11 mouse cellular contexts compared by ENCODE assay signal in genomic region chr17:46701489-46701888, GRCm38 (mm10). TPM values are rescaled to one million over a fixed set of nuclear protein-coding genes. Genes with fewer than 3 reads are reported as not detected.
DNase-seq lines count a peak whose midpoint lies in the region; ATAC-seq and TF ChIP-seq lines count a peak whose summit lies in the region.
"Had no signal": no experiment of that assay in that cellular context is flagged by ENCODE, and none has a peak within 500 bp of the region (broad histone marks: within the 10 kb centered on the region; RNA-seq: fewer than 3 reads in every experiment).

No protein-coding gene starts in this region.

- no peak for TF ChIP-seq EP300 in lung, postnatal 0 days (IDR thresholded peaks at IDR 0.05)

- ATAC-seq in embryonic facial prominence, embryonic 12.5 days (ENCODE audit: insufficient number of reproducible peaks, insufficient read depth, low FRiP score, low TSS enrichment) = no peak
- ATAC-seq in kidney, embryonic 15.5 days (replicated peaks; ENCODE audit: low FRiP score) = no peak
- ATAC-seq in neural tube, embryonic 14.5 days (ENCODE audit: low read depth) = no peak
- no peak for ATAC-seq in lung, postnatal 0 days

- no peaks in the 10 kb centered on the region for H3K27me3 ChIP-seq in embryonic facial prominence, embryonic 12.5 days
- H3K27me3 ChIP-seq in embryonic facial prominence, embryonic 10.5 days (replicated peaks; ENCODE audit: low read depth, poor library complexity, severe bottlenecking) = no peaks in the 10 kb centered on the region
- H3K27me3 ChIP-seq in kidney, embryonic 15.5 days = no peaks in the 10 kb centered on the region
- no peaks in the 10 kb centered on the region for H3K27me3 ChIP-seq in limb, embryonic 10.5 days (ENCODE audit: low read depth, poor library complexity, severe bottlenecking)
- H3K27me3 ChIP-seq in neural tube, embryonic 14.5 days (ENCODE audit: control insufficient read depth, insufficient read depth, low read length) = no peaks in the 10 kb centered on the region
- no peaks in the 10 kb centered on the region for H3K27me3 ChIP-seq in lung, postnatal 0 days (replicated peaks; ENCODE audit: insufficient read depth, low read length)
- H3K27me3 ChIP-seq: heart, embryonic 15.5 days had no signal

- no peak for TF ChIP-seq CTCF in lung, postnatal 0 days (IDR thresholded peaks at IDR 0.05)

- no peak overlapping the region for H3K4me3 ChIP-seq in embryonic facial prominence, embryonic 12.5 days
- H3K4me3 ChIP-seq in embryonic facial prominence, embryonic 10.5 days = no peak overlapping the region
- H3K4me3 ChIP-seq in kidney, embryonic 15.5 days (replicated peaks) = no peak overlapping the region
- H3K4me3 ChIP-seq in limb, embryonic 10.5 days = peak overlapping the region; percentile 15; the same call in 1 of the 2 replicates
- no peak overlapping the region for H3K4me3 ChIP-seq in neural tube, embryonic 14.5 days (ENCODE audit: low read depth, low read length)
- H3K4me3 ChIP-seq in lung, postnatal 0 days (ENCODE audit: low read depth, low read length) = no peak overlapping the region
- H3K4me3 ChIP-seq: heart, embryonic 15.5 days had no signal

- H3K36me3 ChIP-seq in embryonic facial prominence, embryonic 12.5 days = peaks cover 33% of the 10 kb centered on the region
- peaks cover 58% of the 10 kb centered on the region for H3K36me3 ChIP-seq in embryonic facial prominence, embryonic 10.5 days (replicated peaks)
- peaks cover 39% of the 10 kb centered on the region for H3K36me3 ChIP-seq in kidney, embryonic 15.5 days
- peaks cover 57% of the 10 kb centered on the region for H3K36me3 ChIP-seq in limb, embryonic 10.5 days
- H3K36me3 ChIP-seq in neural tube, embryonic 14.5 days (ENCODE audit: control insufficient read depth, insufficient read depth, low read length) = no peaks in the 10 kb centered on the region
- H3K36me3 ChIP-seq in lung, postnatal 0 days (ENCODE audit: insufficient read depth, low read length) = no peaks in the 10 kb centered on the region

- no peak for DNase-seq in embryonic facial prominence, embryonic 10.5 days (ENCODE audit: low spot score)
- DNase-seq in kidney, postnatal 4 days = no peak
- no peak for DNase-seq in limb, embryonic 10.5 days (ENCODE audit: low spot score)
- DNase-seq in lung, postnatal 0 days (ENCODE audit: low spot score) = no peak
- DNase-seq in ovary, adult 18-20 months (ENCODE audit: low spot score) = no peak
- DNase-seq: embryo, embryonic 11 days; lung, postnatal 36 days had no signal

- peak overlapping the region; percentile 31; the same call in 1 of the 2 replicates for H3K9ac ChIP-seq in embryonic facial prominence, embryonic 12.5 days
- H3K9ac ChIP-seq in kidney, embryonic 15.5 days = 0 out of 2 replicates have a peak overlapping the region, but pooled peaks have one; percentile 7
- 0 out of 2 replicates have a peak overlapping the region, but pooled peaks have one; percentile 25 for H3K9ac ChIP-seq in neural tube, embryonic 14.5 days (replicated peaks; ENCODE audit: low read depth, low read length)
- H3K9ac ChIP-seq in lung, postnatal 0 days (replicated peaks; ENCODE audit: low read depth) = no peak overlapping the region

- peak overlapping the region; percentile 46; the same call in 1 of the 2 replicates for H3K27ac ChIP-seq in embryonic facial prominence, embryonic 12.5 days
- no peak overlapping the region for H3K27ac ChIP-seq in embryonic facial prominence, embryonic 10.5 days (replicated peaks)
- H3K27ac ChIP-seq in kidney, embryonic 15.5 days = no peak overlapping the region
- H3K27ac ChIP-seq in limb, embryonic 10.5 days = no peak overlapping the region; the same call in 1 of the 2 replicates
- no peak overlapping the region for H3K27ac ChIP-seq in neural tube, embryonic 14.5 days (ENCODE audit: low read depth, low read length)
- H3K27ac ChIP-seq in lung, postnatal 0 days (ENCODE audit: low read length) = no peak overlapping the region
- H3K27ac ChIP-seq: heart, embryonic 15.5 days had no signal

- 86% methylated on average over 12 of the region's 12 CpGs for WGBS in embryonic facial prominence, embryonic 12.5 days
- WGBS in embryonic facial prominence, embryonic 10.5 days = 86% methylated on average over 12 of the region's 12 CpGs
- WGBS in kidney, embryonic 15.5 days = 77% methylated on average over 12 of the region's 12 CpGs
- WGBS in limb, embryonic 10.5 days = 89% methylated on average over 12 of the region's 12 CpGs
- WGBS in neural tube, embryonic 14.5 days = 78% methylated on average over 12 of the region's 12 CpGs
- WGBS in lung, postnatal 0 days = 75% methylated on average over 12 of the region's 12 CpGs

- H3K9me3 ChIP-seq in embryonic facial prominence, embryonic 12.5 days = no peaks in the 10 kb centered on the region
- H3K9me3 ChIP-seq in embryonic facial prominence, embryonic 10.5 days = no peaks in the 10 kb centered on the region
- no peaks in the 10 kb centered on the region for H3K9me3 ChIP-seq in kidney, embryonic 15.5 days (replicated peaks)
- H3K9me3 ChIP-seq in limb, embryonic 10.5 days (replicated peaks) = no peaks in the 10 kb centered on the region
- H3K9me3 ChIP-seq in neural tube, embryonic 14.5 days (ENCODE audit: control insufficient read depth, low read length) = no peaks in the 10 kb centered on the region
- no peaks in the 10 kb centered on the region for H3K9me3 ChIP-seq in lung, postnatal 0 days (ENCODE audit: low read length)
- H3K9me3 ChIP-seq: heart, embryonic 15.5 days had no signal

- H3K4me1 ChIP-seq in embryonic facial prominence, embryonic 12.5 days = peaks cover 34% of the 10 kb centered on the region
- H3K4me1 ChIP-seq in embryonic facial prominence, embryonic 10.5 days = peaks cover 43% of the 10 kb centered on the region
- peaks cover 40% of the 10 kb centered on the region for H3K4me1 ChIP-seq in kidney, embryonic 15.5 days
- peaks cover 39% of the 10 kb centered on the region for H3K4me1 ChIP-seq in limb, embryonic 10.5 days
- H3K4me1 ChIP-seq in neural tube, embryonic 14.5 days (ENCODE audit: control insufficient read depth, insufficient read depth, low read length) = peaks cover 31% of the 10 kb centered on the region
- H3K4me1 ChIP-seq in lung, postnatal 0 days (ENCODE audit: insufficient read depth, low read depth, low read length) = peaks cover 10% of the 10 kb centered on the region; the same call in 1 of the 2 replicates

- H3K4me2 ChIP-seq in embryonic facial prominence, embryonic 12.5 days (replicated peaks) = no peak overlapping the region; the same call in 1 of the 2 replicates
- 0 out of 2 replicates have a peak overlapping the region, but pooled peaks have one; percentile 24 for H3K4me2 ChIP-seq in kidney, embryonic 15.5 days
- no peak overlapping the region for H3K4me2 ChIP-seq in neural tube, embryonic 14.5 days (ENCODE audit: low read depth, low read length)
- no peak overlapping the region for H3K4me2 ChIP-seq in lung, postnatal 0 days (replicated peaks; ENCODE audit: low read depth, low read length)
- H3K4me2 ChIP-seq: heart, embryonic 15.5 days had no signal

RNA-seq across cellular contexts. Expression of gene Ppp2r5d, which starts 3.4 kb away (rescaled TPM):
- 110 and 111 TPM in 2 replicates for polyA plus RNA-seq in embryonic facial prominence, embryonic 12.5 days (2016; fragmentation: Nextera tagmentation; extraction: Ambion mirVana)
- 142 and 149 TPM in 2 replicates for polyA plus RNA-seq in embryonic facial prominence, embryonic 10.5 days (2016; fragmentation: Nextera tagmentation; extraction: Ambion mirVana)
- 96.7 and 105 TPM in 2 replicates for polyA plus RNA-seq in kidney, embryonic 15.5 days (2015; fragmentation: Nextera tagmentation; extraction: Ambion mirVana)
- 152 and 160 TPM in 2 replicates for polyA plus RNA-seq in limb, embryonic 10.5 days (2016; fragmentation: Nextera tagmentation; extraction: Ambion mirVana)
- polyA plus RNA-seq in neural tube, embryonic 14.5 days (2014; fragmentation: Nextera tagmentation; extraction: Ambion mirVana) = 69.9 and 83.9 TPM in 2 replicates
- 31.7 and 31.8 TPM in 2 replicates for polyA plus RNA-seq in lung, postnatal 0 days (2015; fragmentation: Nextera tagmentation; extraction: Ambion mirVana)

RNA-seq across cellular contexts. Expression of gene Pex6, which starts 9.8 kb away (rescaled TPM):
- 43.0 and 45.1 TPM in 2 replicates for polyA plus RNA-seq in embryonic facial prominence, embryonic 12.5 days (2016; fragmentation: Nextera tagmentation; extraction: Ambion mirVana)
- 22.3 and 22.9 TPM in 2 replicates for polyA plus RNA-seq in embryonic facial prominence, embryonic 10.5 days (2016; fragmentation: Nextera tagmentation; extraction: Ambion mirVana)
- 25.6 and 28.5 TPM in 2 replicates for polyA plus RNA-seq in kidney, embryonic 15.5 days (2015; fragmentation: Nextera tagmentation; extraction: Ambion mirVana)
- 24.6 and 26.9 TPM in 2 replicates for polyA plus RNA-seq in limb, embryonic 10.5 days (2016; fragmentation: Nextera tagmentation; extraction: Ambion mirVana)
- polyA plus RNA-seq in neural tube, embryonic 14.5 days (2014; fragmentation: Nextera tagmentation; extraction: Ambion mirVana) = 18.2 and 22.1 TPM in 2 replicates
- 18.5 and 23.4 TPM in 2 replicates for polyA plus RNA-seq in lung, postnatal 0 days (2015; fragmentation: Nextera tagmentation; extraction: Ambion mirVana)

RNA-seq across cellular contexts. Expression of gene Klhdc3, which starts 20.8 kb away (rescaled TPM):
- polyA plus RNA-seq in embryonic facial prominence, embryonic 12.5 days (2016; fragmentation: Nextera tagmentation; extraction: Ambion mirVana) = 134 and 137 TPM in 2 replicates
- polyA plus RNA-seq in embryonic facial prominence, embryonic 10.5 days (2016; fragmentation: Nextera tagmentation; extraction: Ambion mirVana) = 148 and 151 TPM in 2 replicates
- polyA plus RNA-seq in kidney, embryonic 15.5 days (2015; fragmentation: Nextera tagmentation; extraction: Ambion mirVana) = 119 and 131 TPM in 2 replicates
- 143 and 150 TPM in 2 replicates for polyA plus RNA-seq in limb, embryonic 10.5 days (2016; fragmentation: Nextera tagmentation; extraction: Ambion mirVana)
- polyA plus RNA-seq in neural tube, embryonic 14.5 days (2014; fragmentation: Nextera tagmentation; extraction: Ambion mirVana) = 151 and 161 TPM in 2 replicates
- polyA plus RNA-seq in lung, postnatal 0 days (2015; fragmentation: Nextera tagmentation; extraction: Ambion mirVana) = 96.7 and 111 TPM in 2 replicates

RNA-seq across cellular contexts. Expression of gene Mea1, which starts 22.9 kb away (rescaled TPM):
- 170 and 174 TPM in 2 replicates for polyA plus RNA-seq in embryonic facial prominence, embryonic 12.5 days (2016; fragmentation: Nextera tagmentation; extraction: Ambion mirVana)
- polyA plus RNA-seq in embryonic facial prominence, embryonic 10.5 days (2016; fragmentation: Nextera tagmentation; extraction: Ambion mirVana) = 148 and 156 TPM in 2 replicates
- polyA plus RNA-seq in kidney, embryonic 15.5 days (2015; fragmentation: Nextera tagmentation; extraction: Ambion mirVana) = 146 and 147 TPM in 2 replicates
- polyA plus RNA-seq in limb, embryonic 10.5 days (2016; fragmentation: Nextera tagmentation; extraction: Ambion mirVana) = 143 and 145 TPM in 2 replicates
- 263 and 301 TPM in 2 replicates for polyA plus RNA-seq in neural tube, embryonic 14.5 days (2014; fragmentation: Nextera tagmentation; extraction: Ambion mirVana)
- polyA plus RNA-seq in lung, postnatal 0 days (2015; fragmentation: Nextera tagmentation; extraction: Ambion mirVana) = 113 and 114 TPM in 2 replicates

RNA-seq across cellular contexts. Expression of gene Rrp36, which starts 27.3 kb away (rescaled TPM):
- 62.6 and 67.6 TPM in 2 replicates for polyA plus RNA-seq in embryonic facial prominence, embryonic 12.5 days (2016; fragmentation: Nextera tagmentation; extraction: Ambion mirVana)
- 61.4 and 68.9 TPM in 2 replicates for polyA plus RNA-seq in embryonic facial prominence, embryonic 10.5 days (2016; fragmentation: Nextera tagmentation; extraction: Ambion mirVana)
- 63.9 and 65.4 TPM in 2 replicates for polyA plus RNA-seq in kidney, embryonic 15.5 days (2015; fragmentation: Nextera tagmentation; extraction: Ambion mirVana)
- polyA plus RNA-seq in limb, embryonic 10.5 days (2016; fragmentation: Nextera tagmentation; extraction: Ambion mirVana) = 70.8 and 72.5 TPM in 2 replicates
- polyA plus RNA-seq in neural tube, embryonic 14.5 days (2014; fragmentation: Nextera tagmentation; extraction: Ambion mirVana) = 44.7 and 49.6 TPM in 2 replicates
- polyA plus RNA-seq in lung, postnatal 0 days (2015; fragmentation: Nextera tagmentation; extraction: Ambion mirVana) = 35.2 and 38.5 TPM in 2 replicates
